In the genomic region with DNA sequence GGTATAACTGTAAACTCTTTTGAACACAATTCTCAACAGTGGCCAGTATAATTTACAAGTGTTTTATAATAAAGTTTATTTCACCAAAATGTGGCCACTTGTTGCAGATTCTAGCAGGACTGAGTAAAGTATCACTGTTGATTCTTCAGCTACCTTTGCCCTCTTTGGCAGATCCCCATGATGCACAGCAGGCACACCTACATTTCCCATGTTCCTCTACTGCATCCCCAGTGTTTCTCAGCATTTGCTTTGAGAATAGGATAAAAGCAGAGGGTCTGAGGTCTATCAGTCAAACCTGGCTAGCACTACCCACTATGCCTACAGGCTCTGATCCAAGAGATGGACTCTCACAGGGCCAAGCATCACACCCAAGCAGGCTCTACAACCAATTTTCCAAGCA, we compare ENCODE assay signal across 11 mouse cellular contexts.
"Had no signal": no experiment of that assay in that cellular context is flagged by ENCODE, and none has a peak within 500 bp of the region (broad histone marks: within the 10 kb centered on the region; RNA-seq: fewer than 3 reads in every experiment).

No protein-coding gene starts in this region.

- H3K4me2 ChIP-seq: lung, embryonic 15.5 days; midbrain, embryonic 11.5 days had no signal

- ATAC-seq: intestine, postnatal 0 days had no signal

- H3K4me3 ChIP-seq: lung, embryonic 15.5 days had no signal

- H3K9ac ChIP-seq: lung, embryonic 15.5 days had no signal

- H3K27ac ChIP-seq: kidney, postnatal 0 days; lung, embryonic 15.5 days had no signal

- H3K9me3 ChIP-seq: lung, embryonic 15.5 days had no signal

- DNase-seq: lung, adult 18-20 months; lung, postnatal 10 days; lung, postnatal 4 days; midbrain, embryonic 14.5 days; thymus, adult 2 months; thymus, postnatal 14 days; thymus, postnatal 4 days had no signal

- H3K27me3 ChIP-seq: lung, embryonic 15.5 days had no signal
